Mouse (Mus musculus) megakaryocyte-erythroid progenitor cell, adult 5-6 weeks (primary cell): ENCODE data around the gene Syndig1l. TPM values are rescaled to one million over a fixed set of nuclear protein-coding genes. Genes with fewer than 3 reads are reported as not detected.

Experiments
- ATAC-seq: replicated peaks from 2 replicates; pipeline ENCODE4 v1.8.0; 2016; ENCODE audit warnings: mild to moderate bottlenecking, inconsistent platforms; ENCODE audit not compliant: severe bottlenecking, poor library complexity, low FRiP score, low TSS enrichment
- total RNA-seq, 2 experiments: library from RNA; stranded (forward) in 1 of 2; stranded (reverse) in 1 of 2; fragments of 200-1000, 215-1000 nt in 1 of 2; fragments of >200 nt in 1 of 2; fragmentation: Nextera tagmentation in 1 of 2; gene quantifications; 2 replicates each; pipeline ENCODE4 v1.2.3; 2014 to 2017

The Syndig1l gene
- total RNA-seq (2014; fragmentation: Nextera tagmentation), result not detected in 2 replicates
- total RNA-seq (2017), result not detected in 2 replicates

DNA sequence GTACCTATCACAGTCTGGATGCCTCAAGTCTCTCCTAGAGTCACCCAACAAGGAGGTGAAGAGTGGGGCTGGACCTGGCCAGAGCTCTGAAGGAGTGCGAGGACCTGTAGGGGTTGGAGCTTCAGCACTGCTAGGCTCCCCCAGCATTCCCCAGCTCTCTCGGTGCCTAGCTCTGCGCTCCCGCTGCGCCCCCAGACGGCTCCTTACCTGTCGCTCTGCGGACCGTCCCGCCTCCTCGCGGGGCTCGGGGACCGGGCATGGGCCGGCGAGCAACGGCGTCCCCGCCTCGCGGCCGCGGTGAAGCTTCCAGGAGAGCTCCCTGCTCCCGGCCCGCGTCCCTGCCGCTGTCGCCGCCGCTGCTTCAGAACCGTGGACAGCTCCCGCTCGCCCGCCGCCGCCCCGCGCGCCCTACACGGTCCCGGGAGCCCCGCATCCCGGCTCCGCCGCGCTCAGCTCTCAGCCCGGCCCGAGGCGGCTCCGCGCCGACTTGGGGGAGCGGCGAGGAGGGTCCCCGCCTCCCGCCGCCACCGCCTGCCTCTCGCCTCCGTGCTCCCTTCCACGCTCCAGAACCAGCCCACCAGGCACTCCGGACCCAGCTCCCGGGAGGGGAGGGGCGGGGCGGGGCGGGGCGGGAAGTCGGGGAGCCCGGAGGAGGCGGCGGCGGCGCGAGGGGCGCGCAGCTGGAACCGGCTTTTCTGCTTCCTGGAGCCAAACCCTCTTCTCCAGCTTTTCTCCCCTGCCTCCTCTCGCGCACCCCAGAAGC, at the start of gene Syndig1l:
Gene Syndig1l, minus strand, starts transcription at position 513 of the 763 bp plus-strand sequence.
- peak; percentile 79 for ATAC-seq

DNA sequence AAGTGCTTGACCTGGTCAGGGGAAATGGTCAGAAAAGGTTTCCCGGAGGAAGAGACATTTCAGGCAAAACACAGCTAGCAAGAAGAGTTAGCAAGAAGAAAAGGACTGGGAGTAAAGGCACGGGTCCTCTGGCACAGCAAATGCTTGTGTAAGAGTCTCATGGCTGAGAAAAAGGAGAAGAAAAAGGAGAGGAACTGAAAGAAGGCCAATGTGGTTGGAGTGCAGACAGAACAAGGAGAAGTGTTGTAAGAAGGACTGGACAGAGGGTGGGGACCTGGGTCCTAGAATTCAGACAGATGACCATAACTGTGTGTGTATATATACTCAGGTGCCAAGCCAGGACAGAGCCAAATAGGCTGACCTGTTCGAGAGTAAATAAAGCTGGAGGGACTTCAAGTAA, 49.5 kb upstream of the Syndig1l start:
- no peak for ATAC-seq

DNA sequence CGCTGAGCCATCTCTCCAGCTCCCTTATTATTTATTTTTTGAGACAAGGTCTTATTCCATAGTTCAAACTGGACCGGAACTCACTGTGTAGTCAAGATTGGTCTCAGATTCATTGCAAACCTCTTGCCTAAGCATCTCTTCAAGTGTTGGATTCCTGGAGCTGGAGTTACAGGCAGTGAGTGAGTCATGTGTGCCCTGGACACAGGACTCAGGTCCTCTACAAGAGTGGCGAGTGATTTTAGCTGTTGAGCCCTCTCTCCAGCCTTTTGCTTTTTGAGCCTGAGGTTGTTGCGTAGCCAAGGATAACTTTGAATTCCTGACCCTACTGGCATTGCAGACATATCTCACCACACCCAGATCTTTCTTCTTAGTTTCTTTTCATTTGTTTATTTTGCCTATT, 47.1 kb upstream of the Syndig1l start:
- ATAC-seq, result no peak

GRCm38 (mm10) chr12:84743496-84743895, 44.9 kb upstream of the Syndig1l start:
- ATAC-seq, result no peak

GRCm38 (mm10) chr12:84733366-84733765, 34.7 kb upstream of the Syndig1l start:
- no peak for ATAC-seq

GRCm38 (mm10) chr12:84728421-84728820, 29.8 kb upstream of the Syndig1l start:
- no peak for ATAC-seq

DNA sequence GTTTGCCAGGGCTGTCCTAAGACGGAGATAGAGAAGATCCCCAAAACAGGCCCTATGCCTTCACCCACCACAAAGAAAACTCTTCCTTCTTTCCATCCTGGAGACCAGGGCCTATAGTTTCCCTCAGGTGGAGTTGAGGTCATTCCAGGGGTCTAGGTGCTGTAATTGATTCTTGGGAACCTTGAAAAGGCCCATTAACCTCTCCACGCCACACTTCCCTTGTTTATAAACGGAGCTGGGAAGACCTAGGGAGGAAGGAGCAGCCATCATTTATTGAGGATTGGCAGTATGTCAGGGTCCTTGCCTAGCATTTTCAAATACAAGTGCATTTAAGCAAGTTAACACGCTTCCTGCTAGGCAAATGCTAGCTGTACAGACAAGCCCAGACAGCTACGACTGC, 28.8 kb upstream of the Syndig1l start:
- no peak for ATAC-seq

DNA sequence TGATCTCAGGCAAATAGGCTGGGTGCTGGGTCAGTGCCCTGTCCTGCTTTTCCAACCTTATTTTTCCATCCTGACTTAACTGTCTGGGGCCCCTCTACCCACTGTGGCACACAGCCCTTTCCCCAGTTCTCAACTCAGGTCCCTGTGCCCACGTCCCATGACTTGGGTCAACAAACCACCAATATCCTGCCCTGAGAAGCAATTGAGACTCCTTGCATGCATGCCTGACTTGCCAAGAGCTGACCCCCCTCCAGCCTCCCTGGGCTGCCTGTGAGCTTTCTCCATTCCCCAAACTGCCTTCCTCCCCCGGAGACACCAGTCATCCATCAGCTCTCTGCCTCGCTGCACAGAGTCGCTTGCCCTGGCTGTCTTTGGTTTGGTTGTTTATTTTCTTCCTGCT, 28.4 kb upstream of the Syndig1l start:
- no peak for ATAC-seq

- ATAC-seq, result no peak
These were observed 27.8 kb upstream of the Syndig1l start for GRCm38 (mm10) chr12:84726391-84726790.

- ATAC-seq, result no peak
These were observed 20.0 kb upstream of the Syndig1l start for GRCm38 (mm10) chr12:84718462-84719244.

- no peak for ATAC-seq
These were observed 15.9 kb upstream of the Syndig1l start for GRCm38 (mm10) chr12:84714578-84714977.

DNA sequence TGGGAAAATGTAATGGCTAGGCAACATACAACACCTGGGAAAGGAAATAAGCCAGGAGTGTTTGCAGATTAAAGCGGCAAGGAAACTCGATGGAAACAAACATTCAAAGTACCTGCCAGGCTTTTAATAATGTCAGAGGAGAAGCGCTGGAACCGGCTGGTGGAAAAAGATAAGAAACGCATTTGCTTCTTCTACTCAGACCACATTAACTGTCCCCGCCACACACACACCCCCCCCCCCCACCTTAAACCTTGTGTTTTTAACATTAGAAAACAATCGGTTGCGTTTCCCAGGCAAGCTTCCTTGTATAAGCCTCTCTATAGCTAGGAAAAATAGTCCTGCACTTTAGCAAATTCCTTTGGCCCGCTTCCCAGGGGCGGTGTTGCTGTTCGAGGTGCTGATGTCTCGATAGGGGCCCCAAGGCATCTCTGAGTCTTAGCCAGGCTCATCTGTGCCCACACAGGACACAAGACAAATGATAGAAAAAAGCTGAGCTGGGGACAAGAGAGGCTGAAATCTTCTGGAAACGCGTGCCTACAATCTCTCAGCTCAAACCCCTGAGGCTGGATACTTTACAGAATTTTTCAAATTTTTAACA, 11.3 kb upstream of the Syndig1l start:
- peak; percentile 91 for ATAC-seq

DNA sequence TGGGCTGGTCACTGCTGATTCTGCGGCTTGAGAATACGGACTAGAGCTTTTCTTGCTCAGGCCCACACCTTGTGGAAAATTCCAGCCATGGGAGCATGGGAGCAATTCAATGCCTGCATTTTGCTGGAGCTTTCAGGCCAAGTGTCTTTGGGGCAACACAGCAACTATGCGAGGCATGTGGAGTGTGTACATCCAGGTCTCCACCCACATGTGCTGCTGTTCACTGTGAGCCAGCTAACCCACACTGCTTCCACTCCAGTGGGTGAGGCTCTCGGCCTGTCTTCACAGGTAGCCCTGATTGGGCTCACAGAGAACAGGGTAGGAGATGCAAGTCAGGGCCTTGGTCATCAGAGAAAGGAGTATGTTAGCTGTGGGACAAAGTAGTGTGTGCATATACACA, 9.2 kb upstream of the Syndig1l start:
- no peak for ATAC-seq

GRCm38 (mm10) chr12:84706886-84707285, 8.3 kb upstream of the Syndig1l start:
- ATAC-seq, result no peak

GRCm38 (mm10) chr12:84702586-84702985, 4.0 kb upstream of the Syndig1l start:
- no peak for ATAC-seq

DNA sequence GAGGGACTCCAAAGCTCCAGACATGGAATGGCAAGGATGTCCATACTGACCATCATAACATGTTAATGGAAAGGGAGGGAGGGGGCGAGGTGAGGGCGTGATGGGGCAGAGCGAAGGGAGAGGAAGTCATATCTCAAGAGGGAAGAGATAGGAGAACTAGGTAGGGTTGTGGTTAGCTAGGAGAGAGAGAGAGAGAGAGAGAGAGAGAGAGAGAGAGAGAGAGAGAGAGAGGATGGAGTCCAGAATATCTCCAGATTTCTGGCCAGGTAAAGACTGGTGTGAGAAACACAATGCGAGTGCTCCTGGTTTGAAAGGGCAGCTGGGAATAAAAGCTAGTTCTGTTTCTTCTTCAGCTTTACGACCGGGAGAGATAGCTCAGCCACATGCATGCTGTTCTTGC, 6.5 kb downstream of the Syndig1l start:
- ATAC-seq, result no peak

DNA sequence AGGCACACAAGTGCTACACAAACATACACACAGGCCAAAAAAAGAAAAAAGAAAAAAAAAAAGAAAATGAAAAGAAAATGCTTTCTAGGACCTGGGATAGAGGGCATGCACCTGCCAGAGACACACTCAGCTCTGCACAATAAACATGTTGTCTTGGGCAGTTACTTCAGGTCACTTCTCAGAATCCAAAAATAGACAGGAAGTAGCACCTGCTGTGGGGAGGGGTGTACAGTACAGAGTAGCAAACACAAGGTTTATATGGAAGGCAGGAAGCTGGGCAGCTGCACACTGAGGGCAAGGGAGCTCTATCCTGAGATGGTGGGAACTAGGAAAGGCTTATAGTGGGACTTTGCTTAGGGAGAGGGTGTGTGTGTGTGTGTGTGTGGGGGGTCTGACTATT, 7.3 kb downstream of the Syndig1l start:
- no peak for ATAC-seq

DNA sequence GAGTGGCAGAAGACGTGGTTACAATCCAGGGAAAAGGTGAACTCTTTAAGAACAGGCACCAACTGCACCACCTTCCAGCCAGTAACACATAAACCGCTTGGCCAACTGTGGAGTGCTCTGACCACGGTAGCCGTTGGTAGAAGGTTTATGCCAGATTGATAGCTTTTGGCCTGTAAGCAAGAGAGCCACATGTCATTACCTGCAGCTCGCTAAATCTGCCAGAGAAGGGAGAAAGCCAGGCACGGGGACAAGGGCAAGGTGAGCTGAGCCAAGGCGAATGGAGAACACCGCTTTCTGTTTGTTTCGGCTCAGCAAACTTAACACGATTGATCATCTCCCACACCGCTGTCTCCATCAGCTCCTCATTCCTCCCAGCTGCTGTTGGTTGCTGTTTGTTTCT, 9.6 kb downstream of the Syndig1l start:
- ATAC-seq, result no peak

GRCm38 (mm10) chr12:84687531-84687930, 11.1 kb downstream of the Syndig1l start:
- ATAC-seq, result no peak

DNA sequence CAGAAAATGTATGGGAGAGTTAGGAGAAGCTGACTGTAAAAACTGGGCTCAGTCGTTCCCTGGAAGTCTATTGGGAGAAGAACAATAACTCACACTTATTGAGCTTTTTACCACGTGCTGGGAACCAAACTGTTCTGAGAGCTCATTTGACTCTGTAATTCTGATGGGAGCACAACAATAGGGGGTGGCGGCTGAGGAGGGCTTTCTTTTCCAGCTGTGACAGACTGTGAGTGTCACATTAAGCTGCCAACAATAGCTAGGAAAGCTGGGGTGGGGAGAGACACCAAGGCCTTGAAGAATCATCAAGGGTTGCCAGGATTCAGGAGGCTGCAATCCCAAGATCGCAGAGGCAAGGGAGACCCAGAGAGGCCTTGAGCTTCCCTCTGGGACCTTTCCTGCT, 12.5 kb downstream of the Syndig1l start:
- no peak for ATAC-seq
